Mouse (Mus musculus) kidney, embryonic 15.5 days (tissue): ENCODE data around the gene Mturn. TPM values are rescaled to one million over a fixed set of nuclear protein-coding genes. Genes with fewer than 3 reads are reported as not detected.
A peak's percentile ranks its signal among the peaks of the same experiment; 100 is the strongest.

ENCODE experiments used
- ATAC-seq: fragments of 200-750 bp; cut with Nextera tagmentation; replicated peaks from 2 replicates; pipeline ENCODE4 v1.8.0; 2017; ENCODE audit warnings: moderate TSS enrichment; ENCODE audit not compliant: low FRiP score
- H3K27ac ChIP-seq: fragments of 300-500 bp; sonication (generic); 2 replicates; pipeline ENCODE4 v1.5.1; 2015; ENCODE audit warnings: mild to moderate bottlenecking, inconsistent platforms
- H3K27me3 ChIP-seq: fragments of 300-500 bp; sonication (generic); 2 replicates; pipeline ENCODE4 v1.6.1; 2015; ENCODE audit warnings: inconsistent platforms
- H3K36me3 ChIP-seq: fragments of 300-500 bp; sonication (generic); 2 replicates; pipeline ENCODE4 v1.6.1; 2015; ENCODE audit warnings: inconsistent platforms
- H3K4me1 ChIP-seq: fragments of 300-500 bp; sonication (generic); 2 replicates; pipeline ENCODE4 v1.6.1; 2015; ENCODE audit warnings: inconsistent platforms
- H3K4me2 ChIP-seq: fragments of 300-500 bp; sonication (generic); 2 replicates; pipeline ENCODE4 v1.6.1; 2015; ENCODE audit warnings: moderate library complexity, mild to moderate bottlenecking, inconsistent platforms
- H3K4me3 ChIP-seq: fragments of 300-500 bp; sonication (generic); replicated peaks from 2 replicates; pipeline ENCODE4 v1.5.1; 2015; ENCODE audit warnings: mild to moderate bottlenecking, inconsistent platforms
- H3K9ac ChIP-seq: fragments of 300-500 bp; sonication (generic); 2 replicates; pipeline ENCODE4 v1.6.1; 2015; ENCODE audit warnings: mild to moderate bottlenecking, inconsistent platforms
- H3K9me3 ChIP-seq: fragments of 300-500 bp; sonication (generic); replicated peaks from 2 replicates; pipeline ENCODE4 v1.6.1; 2016; ENCODE audit warnings: inconsistent platforms
- WGBS: fragments of 180-500 bp; shearing (Covaris S2); methylation state at CpG from one replicate; pipeline ENCODE4 v1.1.7; 2015; ENCODE audit warnings: mixed read lengths; 5-methylcytosine and 5-hydroxymethylcytosine counted together
- polyA plus RNA-seq: library from polyadenylated mRNA; unstranded; fragments of >200 nt; fragmentation: Nextera tagmentation; extraction: Ambion mirVana; gene quantifications from 2 replicates; pipeline ENCODE4 v1.2.1, GENCODE M21; 2015

Gene Mturn
- polyA plus RNA-seq, 1 experiment from 2014 or later, result 6.9 TPM

DNA sequence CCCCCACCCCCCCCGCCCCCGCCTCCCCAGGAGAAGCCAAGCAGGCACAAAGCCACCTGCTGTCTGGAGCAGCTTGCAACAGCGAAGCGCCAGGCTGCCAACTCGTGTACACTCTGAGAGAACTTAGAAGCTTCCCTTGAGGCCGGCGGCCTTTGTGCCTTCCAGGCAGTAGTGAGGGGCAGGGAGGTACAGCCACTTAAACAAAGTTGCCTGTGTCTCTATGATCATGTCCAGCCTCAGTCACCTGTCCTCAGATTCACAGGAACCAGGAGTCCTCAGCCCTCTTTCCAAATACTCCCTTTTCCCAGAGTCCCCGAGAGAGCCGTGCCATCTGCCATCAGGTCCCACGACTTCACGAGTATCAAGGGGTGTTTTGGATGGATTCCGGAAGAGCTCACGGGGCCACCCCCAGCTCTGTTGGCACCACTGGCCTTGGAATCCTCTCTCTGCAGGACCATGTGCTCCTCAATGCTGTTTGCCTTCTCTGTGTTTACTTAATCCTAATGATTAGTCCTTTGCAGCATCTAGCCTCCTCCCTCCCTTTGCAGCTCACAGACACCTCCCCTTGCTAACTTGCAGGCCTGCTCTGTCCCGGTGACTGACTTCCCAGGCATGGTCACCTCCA lies 38.4 kb downstream of the Mturn start:
- WGBS, result 48% methylated on average over 14 of the region's 14 CpGs
- no peak overlapping the region for H3K9ac ChIP-seq
- ATAC-seq, result no peak
- no peak overlapping the region for H3K4me3 ChIP-seq
- H3K36me3 ChIP-seq, result no peaks in the 10 kb centered on the region
- no peak overlapping the region for H3K27ac ChIP-seq
- H3K4me2 ChIP-seq, result no peak overlapping the region
- 0 out of 2 replicates have a peak, but pooled peaks cover 4% of the 10 kb centered on the region for H3K4me1 ChIP-seq
- no peaks in the 10 kb centered on the region for H3K27me3 ChIP-seq
- H3K9me3 ChIP-seq, result no peaks in the 10 kb centered on the region

DNA sequence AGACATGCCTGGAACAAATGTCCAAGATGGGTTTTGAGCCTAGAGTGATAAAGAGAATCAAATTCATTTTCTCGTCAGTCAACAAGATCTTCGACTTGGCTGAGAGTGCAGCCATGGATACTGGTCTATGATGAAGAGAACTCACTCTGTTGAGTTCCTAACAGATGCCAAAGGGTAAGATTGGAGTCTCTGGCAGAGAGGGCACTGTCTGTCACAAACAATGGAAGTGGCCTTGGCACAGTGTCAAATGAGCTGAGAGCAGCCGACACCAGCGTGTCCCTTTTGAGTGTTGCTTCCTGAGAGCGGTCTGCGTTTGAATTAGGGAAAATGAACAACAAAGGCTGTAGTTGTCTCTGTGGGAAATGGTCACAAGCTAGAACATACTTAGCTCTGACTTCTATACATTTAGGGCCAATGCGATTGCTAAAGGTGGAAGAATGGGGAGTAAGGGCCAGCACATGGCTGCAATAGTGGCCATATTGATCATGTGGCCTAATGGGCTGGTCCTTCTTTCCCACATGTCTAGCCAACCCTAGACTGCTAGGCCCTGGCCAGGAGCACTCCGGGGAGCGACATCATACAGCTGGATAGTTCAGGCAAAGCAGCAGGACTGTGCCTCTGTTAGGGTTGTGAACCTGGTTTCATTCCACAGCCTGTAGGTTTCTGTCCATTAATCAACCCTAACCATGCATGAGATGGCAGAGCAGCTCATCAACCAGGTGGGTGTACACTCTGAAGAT lies 39.3 kb downstream of the Mturn start:
- Histone ChIP-seq H3K4me3 (no peak overlapping the region), H3K27me3 (no peaks in the 10 kb centered on the region), H3K4me1 (no peaks in the 10 kb centered on the region), H3K9ac (no peak overlapping the region), H3K27ac (no peak overlapping the region), H3K36me3 (no peaks in the 10 kb centered on the region), H3K9me3 (no peaks in the 10 kb centered on the region), H3K4me2 (no peak overlapping the region)
- ATAC-seq, result no peak
- 85% methylated on average over 9 of the region's 9 CpGs for WGBS

- Histone ChIP-seq H3K27ac (no peak overlapping the region), H3K4me1 (no peaks in the 10 kb centered on the region), H3K36me3 (no peaks in the 10 kb centered on the region), H3K4me2 (no peak overlapping the region), H3K9me3 (no peaks in the 10 kb centered on the region), H3K4me3 (no peak overlapping the region), H3K27me3 (no peaks in the 10 kb centered on the region), H3K9ac (no peak overlapping the region)
- ATAC-seq, result no peak
- WGBS, result 93% methylated on average over 4 of the region's 4 CpGs
These were observed 39.8 kb downstream of the Mturn start for GRCm38 (mm10) chr6:54721252-54721635.

- WGBS, result 79% methylated on average over 6 of the region's 6 CpGs
- Histone ChIP-seq H3K4me3 (no peak overlapping the region), H3K4me2 (no peak overlapping the region), H3K36me3 (no peaks in the 10 kb centered on the region), H3K27ac (no peak overlapping the region), H3K4me1 (no peaks in the 10 kb centered on the region), H3K9ac (no peak overlapping the region), H3K9me3 (no peaks in the 10 kb centered on the region), H3K27me3 (no peaks in the 10 kb centered on the region)
- no peak for ATAC-seq
These were observed 44.9 kb downstream of the Mturn start for GRCm38 (mm10) chr6:54726309-54726708.

GRCm38 (mm10) chr6:54726796-54727195 lies 45.4 kb downstream of the Mturn start:
- no peaks in the 10 kb centered on the region for H3K4me1 ChIP-seq
- WGBS, result 87% methylated on average over 6 of the region's 6 CpGs
- ATAC-seq, result no peak
- no peaks in the 10 kb centered on the region for H3K36me3 ChIP-seq
- H3K9me3 ChIP-seq, result no peaks in the 10 kb centered on the region
- no peak overlapping the region for H3K9ac ChIP-seq
- no peak overlapping the region for H3K4me2 ChIP-seq
- no peak overlapping the region for H3K27ac ChIP-seq
- no peak overlapping the region for H3K4me3 ChIP-seq
- H3K27me3 ChIP-seq, result no peaks in the 10 kb centered on the region

DNA sequence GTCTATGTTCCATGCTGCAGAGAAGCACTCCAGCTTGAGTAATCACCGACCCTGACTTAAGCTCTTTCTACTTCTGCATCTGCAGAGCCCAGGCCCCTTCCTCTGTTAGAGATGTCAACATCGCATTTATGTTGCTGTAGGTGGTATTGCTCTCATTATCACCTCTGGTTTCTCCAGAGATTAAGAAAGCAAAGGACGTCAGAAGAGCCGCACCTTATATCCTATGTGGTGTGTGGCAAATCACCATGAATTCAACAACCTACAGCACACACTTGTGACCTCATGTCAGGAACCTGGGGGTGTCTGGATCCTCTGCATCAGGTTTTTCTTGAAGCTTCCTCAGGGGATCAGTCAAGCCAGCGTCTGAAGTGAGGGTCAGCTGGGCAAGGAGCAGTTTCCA lies 46.0 kb downstream of the Mturn start:
- no peaks in the 10 kb centered on the region for H3K9me3 ChIP-seq
- ATAC-seq, result no peak
- H3K4me3 ChIP-seq, result no peak overlapping the region
- no peak overlapping the region for H3K27ac ChIP-seq
- no peaks in the 10 kb centered on the region for H3K4me1 ChIP-seq
- 89% methylated on average over 5 of the region's 5 CpGs for WGBS
- H3K9ac ChIP-seq, result no peak overlapping the region
- no peaks in the 10 kb centered on the region for H3K27me3 ChIP-seq
- H3K4me2 ChIP-seq, result no peak overlapping the region
- no peaks in the 10 kb centered on the region for H3K36me3 ChIP-seq

- H3K27ac ChIP-seq, result no peak overlapping the region
- 0 out of 2 replicates have a peak, but pooled peaks have one; percentile 40 for ATAC-seq
- H3K9ac ChIP-seq, result no peak overlapping the region
- no peaks in the 10 kb centered on the region for H3K4me1 ChIP-seq
- H3K36me3 ChIP-seq, result no peaks in the 10 kb centered on the region
- H3K4me3 ChIP-seq, result no peak overlapping the region
- no peak overlapping the region for H3K4me2 ChIP-seq
- H3K27me3 ChIP-seq, result no peaks in the 10 kb centered on the region
- no peaks in the 10 kb centered on the region for H3K9me3 ChIP-seq
- WGBS, result 48% methylated on average over 2 of the region's 2 CpGs
These were observed 48.2 kb downstream of the Mturn start for GRCm38 (mm10) chr6:54729451-54730105.

DNA sequence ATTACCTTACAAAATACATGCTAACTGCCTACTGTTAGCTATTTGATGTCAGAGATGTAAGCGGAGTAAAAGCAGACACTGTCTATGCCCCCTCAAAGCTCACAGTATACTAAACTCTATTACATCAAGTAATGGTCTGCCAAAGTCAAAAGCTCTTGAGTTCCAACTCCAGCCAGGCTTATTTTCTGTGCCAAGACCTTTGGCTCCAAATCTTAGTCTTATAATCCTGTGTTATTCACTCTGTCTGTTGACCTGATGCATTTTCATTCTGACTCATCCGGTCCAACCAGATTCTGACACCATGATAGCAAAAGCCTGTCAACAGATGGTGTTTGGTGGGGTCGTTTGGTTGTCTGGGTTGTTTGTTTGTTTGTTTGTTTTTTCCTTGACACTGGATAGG lies 50.3 kb downstream of the Mturn start:
- Histone ChIP-seq H3K4me2 (no peak overlapping the region), H3K9me3 (no peaks in the 10 kb centered on the region), H3K4me3 (no peak overlapping the region), H3K27ac (no peak overlapping the region), H3K4me1 (no peaks in the 10 kb centered on the region), H3K27me3 (no peaks in the 10 kb centered on the region), H3K36me3 (no peaks in the 10 kb centered on the region), H3K9ac (no peak overlapping the region)
- ATAC-seq, result no peak
- WGBS, result 73% methylated on average over 3 of the region's 3 CpGs

DNA sequence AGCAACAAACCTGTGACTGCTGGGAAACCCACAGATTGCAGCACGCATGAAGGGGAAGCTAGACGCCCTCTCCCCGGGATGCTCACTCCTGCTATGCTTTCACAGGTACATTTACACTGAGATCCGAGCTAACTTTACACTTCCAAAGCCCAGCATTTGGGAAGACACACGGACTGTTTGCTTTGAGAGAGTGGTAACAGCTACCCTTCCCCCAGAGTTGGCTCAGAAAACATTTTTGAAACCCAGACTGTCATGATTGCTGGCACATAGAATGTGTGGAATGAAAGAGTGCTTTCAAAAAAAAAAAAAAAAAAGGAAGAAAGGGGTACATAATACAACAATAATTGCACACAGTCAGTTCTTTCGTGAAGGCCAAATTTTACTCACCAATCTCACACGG lies 51.3 kb downstream of the Mturn start:
- ATAC-seq, result no peak
- Histone ChIP-seq H3K27ac (no peak overlapping the region), H3K4me3 (no peak overlapping the region), H3K36me3 (no peaks in the 10 kb centered on the region), H3K9me3 (no peaks in the 10 kb centered on the region), H3K4me2 (no peak overlapping the region), H3K4me1 (no peaks in the 10 kb centered on the region), H3K27me3 (no peaks in the 10 kb centered on the region), H3K9ac (no peak overlapping the region)
- WGBS, result 68% methylated on average over 7 of the region's 7 CpGs

GRCm38 (mm10) chr6:54736126-54736525 lies 54.7 kb downstream of the Mturn start:
- no peaks in the 10 kb centered on the region for H3K9me3 ChIP-seq
- ATAC-seq, result no peak
- no peak overlapping the region for H3K4me3 ChIP-seq
- no peaks in the 10 kb centered on the region for H3K4me1 ChIP-seq
- H3K36me3 ChIP-seq, result no peaks in the 10 kb centered on the region
- H3K4me2 ChIP-seq, result no peak overlapping the region
- no peak overlapping the region for H3K27ac ChIP-seq
- no peak overlapping the region for H3K9ac ChIP-seq
- H3K27me3 ChIP-seq, result no peaks in the 10 kb centered on the region
- WGBS, result 75% methylated on average over 9 of the region's 9 CpGs

- no peaks in the 10 kb centered on the region for H3K4me1 ChIP-seq
- no peaks in the 10 kb centered on the region for H3K27me3 ChIP-seq
- H3K27ac ChIP-seq, result no peak overlapping the region
- no peaks in the 10 kb centered on the region for H3K9me3 ChIP-seq
- H3K4me3 ChIP-seq, result no peak overlapping the region
- 72% methylated on average over 3 of the region's 3 CpGs for WGBS
- H3K4me2 ChIP-seq, result no peak overlapping the region
- ATAC-seq, result no peak
- no peaks in the 10 kb centered on the region for H3K36me3 ChIP-seq
- H3K9ac ChIP-seq, result no peak overlapping the region
These were observed 55.8 kb downstream of the Mturn start for GRCm38 (mm10) chr6:54737255-54737654.

DNA sequence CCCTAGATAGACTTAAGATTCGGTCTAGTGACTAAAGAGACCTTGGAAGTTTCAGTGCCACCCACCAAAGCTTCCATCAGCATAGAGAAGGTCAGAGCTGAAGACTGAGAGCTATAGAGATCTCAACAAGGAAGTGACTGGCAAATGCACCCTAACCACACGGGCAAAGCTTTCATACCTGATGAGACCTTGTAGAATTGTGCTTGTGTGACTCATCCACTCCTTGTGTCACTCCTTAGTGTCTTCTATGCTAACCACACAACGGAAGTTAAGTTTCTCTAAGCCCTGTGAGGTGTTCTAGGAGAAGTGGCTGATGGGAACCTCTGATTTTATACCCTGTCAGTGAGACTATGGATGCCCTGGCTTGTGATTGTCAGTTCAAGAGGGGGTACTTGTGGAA lies 56.3 kb downstream of the Mturn start:
- H3K4me3 ChIP-seq, result no peak overlapping the region
- H3K4me1 ChIP-seq, result no peaks in the 10 kb centered on the region
- ATAC-seq, result no peak
- no peaks in the 10 kb centered on the region for H3K27me3 ChIP-seq
- H3K27ac ChIP-seq, result no peak overlapping the region
- H3K4me2 ChIP-seq, result no peak overlapping the region
- 85% methylated on average over 3 of the region's 3 CpGs for WGBS
- no peaks in the 10 kb centered on the region for H3K9me3 ChIP-seq
- no peaks in the 10 kb centered on the region for H3K36me3 ChIP-seq
- H3K9ac ChIP-seq, result no peak overlapping the region
